Mouse (Mus musculus) liver, embryonic 11.5 days (tissue): ENCODE results near the gene Serpina3c. TPM values are rescaled to one million over a fixed set of nuclear protein-coding genes. Genes with fewer than 3 reads are reported as not detected.
"Not testable (repeated sequence)": the region's sequence is repeated elsewhere in the genome, so short reads cannot be mapped to it uniquely, and the experiment has no call there.

ENCODE experiments used
- ATAC-seq: fragments of 200-750 bp; cut with Nextera tagmentation; replicated peaks from 2 replicates; pipeline ENCODE4 v1.8.0; 2017; ENCODE audit warnings: moderate number of reproducible peaks, mild to moderate bottlenecking, moderate TSS enrichment, moderate library complexity; ENCODE audit not compliant: low FRiP score
- DNase-seq: peaks from one replicate; pipeline ENCODE4 v3.0.0-alpha.2; 2017; ENCODE audit warnings: low spot score
- H3K27ac ChIP-seq: fragments of 300-500 bp; sonication (generic); 2 replicates; pipeline ENCODE4 v1.5.1; 2014; ENCODE audit warnings: mild to moderate bottlenecking, low read depth, low read length, control low read depth
- H3K27me3 ChIP-seq: fragments of 300-500 bp; sonication (generic); replicated peaks from 2 replicates; pipeline ENCODE4 v1.6.1; 2014; ENCODE audit warnings: low read length, mixed read lengths; ENCODE audit not compliant: control insufficient read depth, insufficient read depth
- H3K36me3 ChIP-seq: fragments of 300-500 bp; sonication (generic); 2 replicates; pipeline ENCODE4 v1.6.1; 2014; ENCODE audit warnings: mild to moderate bottlenecking, low read length, moderate library complexity, mixed read lengths; ENCODE audit not compliant: control insufficient read depth, insufficient read depth
- H3K4me1 ChIP-seq: fragments of 300-500 bp; sonication (generic); replicated peaks from 2 replicates; pipeline ENCODE4 v1.6.1; 2014; ENCODE audit warnings: low read length, mixed read lengths; ENCODE audit not compliant: control insufficient read depth, insufficient read depth
- H3K4me2 ChIP-seq: fragments of 300-500 bp; sonication (generic); 2 replicates; pipeline ENCODE4 v1.6.1; 2014; ENCODE audit warnings: mild to moderate bottlenecking, control low read depth, moderate library complexity
- H3K4me3 ChIP-seq: fragments of 300-500 bp; sonication (generic); 2 replicates; pipeline ENCODE4 v1.5.1; 2014; ENCODE audit warnings: low read depth, low read length, control low read depth
- H3K9ac ChIP-seq: fragments of 300-500 bp; sonication (generic); 2 replicates; pipeline ENCODE4 v1.6.1; 2014; ENCODE audit warnings: low read depth, low read length, control low read depth
- H3K9me3 ChIP-seq: fragments of 300-500 bp; sonication (generic); 2 replicates; pipeline ENCODE4 v1.6.1; 2016; ENCODE audit warnings: low read length, inconsistent platforms, mixed read lengths; ENCODE audit not compliant: control insufficient read depth
- WGBS: fragments of 180-500 bp; shearing (Covaris S2); extraction: QIAGEN DNeasy Blood & Tissue Kit; methylation state at CpG from one replicate; pipeline ENCODE4 v1.1.7; 2014; 5-methylcytosine and 5-hydroxymethylcytosine counted together
- polyA plus RNA-seq: library from polyadenylated mRNA; unstranded; fragments of >200 nt; fragmentation: Nextera tagmentation; extraction: Ambion mirVana; gene quantifications from 2 replicates; pipeline ENCODE4 v1.2.1, GENCODE M21; 2014

Gene Serpina3c
- polyA plus RNA-seq, 1 experiment from 2014 or later = not detected

DNA sequence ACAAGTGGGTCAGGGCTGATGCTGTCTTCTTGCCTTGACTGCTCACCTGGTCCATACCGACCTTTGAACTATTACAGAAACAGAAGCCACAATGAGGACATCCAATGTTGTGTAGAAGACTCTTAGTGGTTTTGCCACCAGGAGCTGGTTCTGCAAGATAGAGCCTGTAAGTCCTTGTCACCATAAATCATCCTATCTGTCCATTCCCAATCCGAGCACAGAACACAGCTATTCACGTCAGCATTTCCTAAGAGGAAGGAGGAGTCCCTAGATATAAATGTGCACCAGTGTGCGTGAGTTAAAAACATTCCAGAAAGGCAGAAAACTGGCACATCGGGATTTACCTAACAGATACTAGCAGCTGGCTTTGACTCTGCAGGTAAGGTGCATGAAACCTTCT lies 26.0 kb downstream of the Serpina3c start, which contains the start of gene Serpina3b:
Serpina3b (plus strand) TSS at position 301 of the 400 bp plus-strand sequence.
- ATAC-seq (no peak), DNase-seq (no peak)
- Histone ChIP-seq H3K36me3 (no peaks in the 10 kb centered on the region), H3K27me3 (no peaks in the 10 kb centered on the region), H3K27ac (no peak within 1 kb of the TSS), H3K4me2 (no peak within 1 kb of the TSS), H3K9ac (no peak within 1 kb of the TSS), H3K4me3 (no peak within 1 kb of the TSS), H3K9me3 (no peaks in the 10 kb centered on the region), H3K4me1 (no peaks in the 10 kb centered on the region)
- 61% methylated on average over 5 of the region's 5 CpGs for WGBS

DNA sequence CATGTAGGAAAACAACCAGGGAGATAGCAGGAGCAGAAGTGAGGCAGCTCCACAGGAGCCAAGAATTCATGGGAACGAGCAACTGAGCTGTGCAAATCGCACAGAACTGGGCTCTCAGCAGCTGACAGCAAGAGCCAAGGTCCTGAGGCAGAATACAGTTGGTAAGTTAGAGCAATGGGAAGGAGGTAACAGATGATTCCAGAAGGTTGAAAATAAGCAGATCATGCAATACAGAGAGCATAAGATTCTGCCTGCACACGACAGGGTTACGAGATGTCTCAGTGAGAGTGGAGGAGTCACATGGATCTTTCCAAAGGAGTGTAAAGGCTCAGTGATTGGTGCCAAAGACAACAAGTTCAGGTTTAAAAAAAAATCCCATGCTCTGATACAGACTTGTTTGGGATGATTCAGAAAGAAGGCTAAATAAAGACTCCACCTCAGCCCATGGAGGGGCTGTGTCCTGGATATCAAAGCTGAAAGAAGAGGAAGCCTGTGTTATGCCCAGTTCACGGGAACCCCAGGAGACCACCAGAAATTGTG lies 28.6 kb downstream of the Serpina3c start:
- Histone ChIP-seq H3K9me3 (no peaks in the 10 kb centered on the region), H3K9ac (no peak overlapping the region), H3K27ac (no peak overlapping the region), H3K27me3 (no peaks in the 10 kb centered on the region), H3K4me1 (no peaks in the 10 kb centered on the region), H3K4me2 (no peak overlapping the region), H3K36me3 (no peaks in the 10 kb centered on the region), H3K4me3 (no peak overlapping the region)
- 81% methylated on average over 5 of the region's 5 CpGs for WGBS
- ATAC-seq (no peak), DNase-seq (no peak)

DNA sequence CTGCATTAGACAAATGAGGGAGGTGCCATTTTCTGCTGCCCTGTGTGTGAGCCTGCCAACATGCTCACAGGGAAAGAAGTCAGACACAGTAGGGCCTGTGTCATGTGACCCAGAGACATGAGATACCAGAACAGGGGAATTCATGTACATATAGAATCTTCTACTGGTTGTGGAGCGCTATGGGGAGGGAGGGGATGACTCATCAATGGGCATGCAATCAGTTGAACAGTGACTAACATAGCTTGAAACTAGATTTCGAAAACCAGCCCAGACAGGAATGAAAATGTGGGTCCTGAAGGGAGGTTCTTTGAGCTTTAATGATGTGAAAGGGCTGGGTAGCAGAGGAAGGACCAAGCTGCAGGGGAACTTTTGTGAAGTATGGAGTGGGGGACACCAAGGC lies 29.7 kb downstream of the Serpina3c start:
- H3K27ac ChIP-seq = no peak overlapping the region
- no peaks in the 10 kb centered on the region for H3K4me1 ChIP-seq
- no peak overlapping the region for H3K4me3 ChIP-seq
- ATAC-seq (no peak), DNase-seq (no peak)
- no peak overlapping the region for H3K9ac ChIP-seq
- 79% methylated on average over 2 of the region's 2 CpGs for WGBS
- no peaks in the 10 kb centered on the region for H3K9me3 ChIP-seq
- no peaks in the 10 kb centered on the region for H3K36me3 ChIP-seq
- no peak overlapping the region for H3K4me2 ChIP-seq
- no peaks in the 10 kb centered on the region for H3K27me3 ChIP-seq

DNA sequence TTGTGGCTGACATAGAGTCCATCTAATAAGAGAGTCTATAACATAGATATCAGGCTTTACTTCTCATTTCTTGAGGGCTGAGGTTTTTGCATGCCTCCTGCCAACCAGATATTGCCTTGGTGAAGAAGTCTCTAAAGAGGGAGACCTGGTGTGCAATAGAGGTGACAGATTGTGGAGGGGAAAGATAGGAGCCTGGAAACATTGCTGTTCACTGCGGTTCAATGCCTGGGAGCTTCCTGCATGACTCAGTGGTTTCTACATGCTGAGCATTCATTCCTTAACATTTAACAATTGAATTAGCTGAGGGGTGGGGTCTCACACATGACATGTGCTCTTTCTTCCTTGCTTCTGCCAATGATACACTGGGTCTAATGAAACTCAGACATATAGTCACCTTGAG lies 30.6 kb downstream of the Serpina3c start:
- no peak for ATAC-seq
- Histone ChIP-seq H3K27ac (no peak overlapping the region), H3K4me2 (no peak overlapping the region), H3K9ac (no peak overlapping the region), H3K4me3 (no peak overlapping the region), H3K4me1 (no peaks in the 10 kb centered on the region), H3K9me3 (no peaks in the 10 kb centered on the region), H3K36me3 (no peaks in the 10 kb centered on the region), H3K27me3 (no peaks in the 10 kb centered on the region)
- no peak for DNase-seq
- 44% methylated on average over 1 of the region's 1 CpGs for WGBS

DNA sequence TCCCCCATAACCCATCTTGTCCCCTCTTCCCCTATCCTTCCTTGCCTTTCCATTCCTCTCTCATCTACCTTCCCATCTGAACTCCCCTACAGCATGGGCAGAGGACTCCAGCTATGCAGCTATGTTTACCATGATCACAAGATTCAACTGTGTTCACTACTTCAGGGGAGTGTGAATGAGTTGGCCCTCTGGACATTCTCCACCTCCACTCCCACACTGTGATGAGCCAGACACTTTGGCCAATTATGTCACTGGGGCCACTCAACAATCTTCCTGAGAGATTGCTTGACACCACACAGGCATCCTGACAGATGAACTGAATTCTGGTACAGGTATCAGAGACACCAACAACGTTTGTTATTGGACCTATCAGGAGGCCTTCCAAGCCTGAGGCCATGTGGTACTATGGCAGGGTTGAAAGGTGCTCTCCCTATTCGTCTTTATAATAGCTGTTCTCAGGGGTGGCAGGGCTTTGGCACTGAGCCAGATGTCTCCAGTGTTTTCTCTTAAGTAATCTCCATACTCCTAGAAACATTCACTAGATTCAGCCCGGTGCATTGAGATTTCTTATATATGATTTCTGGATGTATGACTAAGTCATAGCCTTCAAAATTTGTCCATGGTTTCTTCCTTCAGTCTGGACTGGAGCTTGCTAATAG lies 38.6 kb downstream of the Serpina3c start:
- H3K27me3 ChIP-seq = no peaks in the 10 kb centered on the region
- no peak overlapping the region for H3K9ac ChIP-seq
- ATAC-seq = no peak
- no peak overlapping the region for H3K4me3 ChIP-seq
- H3K27ac ChIP-seq = no peak overlapping the region
- DNase-seq = no peak
- H3K36me3 ChIP-seq = no peaks in the 10 kb centered on the region
- 53% methylated on average over 3 of the region's 3 CpGs for WGBS
- H3K4me1 ChIP-seq = no peaks in the 10 kb centered on the region
- H3K9me3 ChIP-seq = no peaks in the 10 kb centered on the region
- H3K4me2 ChIP-seq = no peak overlapping the region

DNA sequence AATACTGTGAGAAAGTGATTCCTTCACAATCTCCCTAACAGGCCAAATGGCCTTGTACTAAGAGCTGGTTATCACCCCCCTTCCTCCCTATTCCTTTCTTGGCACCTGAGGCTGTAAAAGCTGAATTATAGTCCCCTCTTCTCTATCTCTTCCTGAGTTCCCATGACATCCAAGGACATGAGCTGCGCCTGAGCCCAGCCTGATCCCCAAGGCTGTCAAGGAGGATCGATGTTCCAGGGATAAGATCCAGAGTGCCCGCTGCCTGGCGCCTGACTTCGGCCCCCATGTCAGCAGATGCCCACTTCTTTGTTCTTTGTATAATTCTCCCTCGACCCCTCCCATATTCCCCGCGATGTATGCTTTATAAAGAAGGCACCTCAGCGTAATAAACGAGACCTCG lies 41.3 kb downstream of the Serpina3c start, which contains the start of gene Serpina3a:
Serpina3a (plus strand) TSS at position 392 of the 400 bp plus-strand sequence.
- not testable (repeated sequence) for H3K36me3 ChIP-seq, H3K4me1 ChIP-seq, H3K9ac ChIP-seq, H3K27me3 ChIP-seq, ATAC-seq, H3K4me3 ChIP-seq, H3K4me2 ChIP-seq, DNase-seq, H3K27ac ChIP-seq, H3K9me3 ChIP-seq
- 83% methylated on average over 10 of the region's 11 CpGs for WGBS

DNA sequence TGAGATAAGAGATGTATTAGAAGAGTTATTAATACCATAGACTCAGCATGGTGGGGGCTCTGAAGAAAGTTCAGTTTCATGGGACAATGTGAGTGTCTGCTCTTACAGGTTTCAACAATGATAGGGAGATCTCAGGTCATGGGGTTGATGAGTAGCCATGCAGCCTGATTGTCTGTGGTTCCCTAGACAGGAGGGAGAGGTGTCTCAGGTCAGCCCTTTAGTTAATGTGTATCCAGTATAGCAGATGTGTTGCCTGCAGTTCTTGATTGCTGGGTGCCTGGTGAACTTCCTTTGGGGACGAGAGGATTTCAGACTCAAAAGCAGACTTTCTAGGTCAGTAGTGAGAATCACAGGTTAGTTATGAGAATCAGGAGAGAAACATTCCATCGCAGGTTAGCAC lies 45.2 kb downstream of the Serpina3c start:
- Histone ChIP-seq H3K27ac (no peak overlapping the region), H3K4me3 (no peak overlapping the region)
- ATAC-seq = no peak

DNA sequence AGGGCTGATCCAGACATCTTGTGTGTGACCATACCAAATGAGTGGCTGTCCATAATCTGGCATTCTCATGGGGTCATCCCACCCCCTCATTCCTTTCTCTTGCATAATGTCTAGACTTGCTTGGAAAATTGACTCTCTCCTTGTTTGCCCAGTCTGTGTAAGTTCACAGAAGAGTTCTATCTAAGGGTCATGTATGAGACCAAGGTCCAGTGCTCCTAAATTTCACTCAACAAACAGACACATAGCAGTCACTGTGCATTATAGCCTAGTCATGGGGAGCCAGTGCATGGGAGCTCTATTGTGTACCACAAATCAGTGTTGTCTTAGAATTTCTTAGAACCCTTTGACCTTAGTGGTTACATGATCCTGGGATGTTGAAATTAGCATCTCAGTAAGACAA lies 46.8 kb downstream of the Serpina3c start:
- Histone ChIP-seq H3K9me3 (no peaks in the 10 kb centered on the region), H3K36me3 (no peaks in the 10 kb centered on the region), H3K4me2 (no peak overlapping the region), H3K4me1 (no peaks in the 10 kb centered on the region), H3K4me3 (no peak overlapping the region), H3K27me3 (no peaks in the 10 kb centered on the region), H3K9ac (no peak overlapping the region), H3K27ac (no peak overlapping the region)
- ATAC-seq (no peak), DNase-seq (no peak)

More for the DNA sequence above, 45.2 kb downstream of the Serpina3c start:
- 74% methylated on average over 2 of the region's 2 CpGs for WGBS
- Histone ChIP-seq H3K9me3 (no peaks in the 10 kb centered on the region), H3K4me1 (no peaks in the 10 kb centered on the region), H3K36me3 (no peaks in the 10 kb centered on the region), H3K27me3 (no peaks in the 10 kb centered on the region), H3K9ac (no peak overlapping the region), H3K4me2 (no peak overlapping the region)
- no peak for DNase-seq

DNA sequence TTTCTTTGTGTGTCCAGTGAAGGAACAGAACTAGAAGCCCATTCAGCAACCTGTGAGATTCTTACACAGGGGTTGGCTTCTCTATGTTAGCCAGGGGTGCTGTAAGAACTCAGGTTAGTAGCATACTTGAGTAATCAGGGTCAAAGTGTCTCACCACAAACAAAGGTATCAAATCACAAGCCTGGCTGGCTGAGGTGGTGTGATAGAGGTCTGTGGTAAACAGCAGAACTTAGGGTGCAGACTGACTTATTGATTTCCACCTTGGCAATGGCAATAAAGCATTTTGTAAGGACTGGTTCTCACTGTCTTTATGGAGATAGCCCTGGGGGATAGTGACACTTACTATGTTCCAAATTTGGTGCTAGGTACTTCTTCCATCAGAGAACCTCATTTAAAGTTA lies 47.8 kb downstream of the Serpina3c start:
- DNase-seq (no peak), ATAC-seq (no peak)
- no peaks in the 10 kb centered on the region for H3K4me1 ChIP-seq
- H3K4me3 ChIP-seq = no peak overlapping the region
- H3K4me2 ChIP-seq = no peak overlapping the region
- H3K9ac ChIP-seq = no peak overlapping the region
- H3K36me3 ChIP-seq = no peaks in the 10 kb centered on the region
- H3K9me3 ChIP-seq = no peaks in the 10 kb centered on the region
- no peaks in the 10 kb centered on the region for H3K27me3 ChIP-seq
- no peak overlapping the region for H3K27ac ChIP-seq
